Mouse (Mus musculus) MEL (cell line): Measurements from ENCODE around the gene Wdr70. TPM values are rescaled to one million over a fixed set of nuclear protein-coding genes. Genes with fewer than 3 reads are reported as not detected.
A peak's percentile ranks its signal among the peaks of the same experiment; 100 is the strongest.

ENCODE experiments used
- DNase-seq: peaks from one replicate; pipeline ENCODE4 v3.0.0; 2011; ENCODE audit warnings: low read depth, low spot score
- H3K27ac ChIP-seq: 2 replicates; pipeline ENCODE4 v1.5.1; 2012; ENCODE audit warnings: low read depth, mild to moderate bottlenecking, control low read depth, low read length, moderate library complexity; ENCODE audit not compliant: control insufficient read depth
- H3K27me3 ChIP-seq, 2 experiments: fragments of 150-350 bp in 1 of 2; sonication (generic) in 1 of 2; 2 replicates each; pipeline ENCODE4 v1.6.1; 2012; ENCODE audit warnings: low read length in 2 of 2, mild to moderate bottlenecking in 2 of 2, improper control_type of control experiment in 1 of 2, moderate library complexity in 1 of 2; ENCODE audit not compliant: insufficient read depth in 2 of 2, control insufficient read depth in 1 of 2
- H3K36me3 ChIP-seq, 2 experiments: 2 replicates each; pipeline ENCODE4 v1.6.1; 2012 to 2014; ENCODE audit warnings: low read length in 2 of 2, improper control_type of control experiment in 1 of 2, inconsistent platforms in 1 of 2, mild to moderate bottlenecking in 1 of 2; ENCODE audit not compliant: insufficient read depth in 2 of 2, control insufficient read depth in 1 of 2
- H3K4me1 ChIP-seq, 2 experiments: fragments of 150-350 bp in 1 of 2; sonication (generic) in 1 of 2; 2 replicates each; pipeline ENCODE4 v1.6.1; 2012; ENCODE audit warnings: low read length in 2 of 2, improper control_type of control experiment in 1 of 2, mild to moderate bottlenecking in 1 of 2; ENCODE audit not compliant: insufficient read depth in 2 of 2, control insufficient read depth in 1 of 2
- H3K4me3 ChIP-seq, 2 experiments: fragments of 150-350 bp in 1 of 2; sonication (generic) in 1 of 2; 2 replicates each; pipeline ENCODE4 v1.5.1; 2012; ENCODE audit warnings: low read depth in 2 of 2, low read length in 2 of 2, mild to moderate bottlenecking in 2 of 2, moderate library complexity in 2 of 2, control low read depth in 1 of 2, improper control_type of control experiment in 1 of 2; ENCODE audit not compliant: control insufficient read depth in 1 of 2, insufficient read depth in 1 of 2
- H3K79me2 ChIP-seq: 2 replicates; pipeline ENCODE4 v1.6.1; 2012; ENCODE audit warnings: mild to moderate bottlenecking, low read length, moderate library complexity; ENCODE audit not compliant: control insufficient read depth, poor library complexity, insufficient read depth
- H3K9ac ChIP-seq: 2 replicates; pipeline ENCODE4 v1.6.1; 2012; ENCODE audit warnings: low read depth, mild to moderate bottlenecking, control low read depth, low read length, moderate library complexity; ENCODE audit not compliant: control insufficient read depth, poor library complexity, severe bottlenecking
- H3K9me3 ChIP-seq: fragments of 150-350 bp; sonication (generic); replicated peaks from 2 replicates; pipeline ENCODE4 v1.6.1; 2012; ENCODE audit warnings: mild to moderate bottlenecking, low read length, improper control_type of control experiment, moderate library complexity; ENCODE audit not compliant: insufficient read depth
- BHLHE40 ChIP-seq: IDR thresholded peaks from 2 replicates; pipeline ENCODE4 v1.6.1; 2012; ENCODE audit warnings: low read depth, mild to moderate bottlenecking, inconsistent platforms, low read length, improper control_type of control experiment, borderline replicate concordance
- CHD1 ChIP-seq: IDR thresholded peaks from 2 replicates; pipeline ENCODE4 v1.6.1; 2012; ENCODE audit warnings: low read depth, mild to moderate bottlenecking, inconsistent platforms, low read length, improper control_type of control experiment
- CTCF ChIP-seq, 3 experiments: IDR thresholded peaks in 2 of 3; conservative IDR thresholded peaks in 1 of 3; 2 replicates each; pipeline ENCODE4 v1.5.1; 2011 to 2012; ENCODE audit warnings: low read length in 3 of 3, low read depth in 2 of 3, mild to moderate bottlenecking in 2 of 3, improper control_type of control experiment in 1 of 3, inconsistent platforms in 1 of 3, mixed read lengths in 1 of 3, moderate library complexity in 1 of 3; ENCODE audit not compliant: control insufficient read depth in 1 of 3, insufficient read depth in 1 of 3, poor library complexity in 1 of 3, severe bottlenecking in 1 of 3
- ETS1 ChIP-seq: IDR thresholded peaks from 2 replicates; pipeline ENCODE4 v1.6.1; 2012; ENCODE audit warnings: low read depth, mild to moderate bottlenecking, inconsistent platforms, low read length, improper control_type of control experiment, moderate library complexity
- HCFC1 ChIP-seq: IDR thresholded peaks from 2 replicates; pipeline ENCODE4 v1.6.1; 2012; ENCODE audit warnings: low read depth, mild to moderate bottlenecking, inconsistent platforms, low read length, improper control_type of control experiment, moderate library complexity
- MAFK ChIP-seq: IDR thresholded peaks from 2 replicates; pipeline ENCODE4 v1.6.1; 2011; ENCODE audit warnings: low read depth, mild to moderate bottlenecking, low read length, improper control_type of control experiment, borderline replicate concordance
- MAZ ChIP-seq: IDR thresholded peaks from 2 replicates; pipeline ENCODE4 v1.6.1; 2012; ENCODE audit warnings: low read depth, mild to moderate bottlenecking, inconsistent platforms, low read length, improper control_type of control experiment
- MYC ChIP-seq: IDR thresholded peaks from 2 replicates; pipeline ENCODE4 v1.6.1; 2011; ENCODE audit warnings: low read depth, mild to moderate bottlenecking, low read length, improper control_type of control experiment, moderate library complexity
- NRF1 ChIP-seq: IDR thresholded peaks from 2 replicates; pipeline ENCODE4 v1.6.1; 2014; ENCODE audit warnings: low read depth, mild to moderate bottlenecking, inconsistent platforms, low read length, improper control_type of control experiment, moderate library complexity; ENCODE audit not compliant: poor library complexity, insufficient read depth, severe bottlenecking
- POLR2AphosphoS5 ChIP-seq: IDR thresholded peaks from 2 replicates; pipeline ENCODE4 v1.6.1; 2012; ENCODE audit warnings: low read depth, borderline replicate concordance, mild to moderate bottlenecking, inconsistent platforms, low read length, moderate library complexity, mixed read lengths
- SIN3A ChIP-seq: IDR thresholded peaks from 2 replicates; pipeline ENCODE4 v1.6.1; 2012; ENCODE audit warnings: low read length, improper control_type of control experiment, inconsistent platforms
- TAL1 ChIP-seq: IDR thresholded peaks from 2 replicates; pipeline ENCODE4 v1.6.1; 2012; ENCODE audit warnings: mild to moderate bottlenecking, inconsistent platforms, low read length, moderate library complexity, mixed read lengths
- TBP ChIP-seq: IDR thresholded peaks from 2 replicates; pipeline ENCODE4 v1.8.0; 2011; ENCODE audit warnings: low read depth, low read length, improper control_type of control experiment
- UBTF ChIP-seq: IDR thresholded peaks from 2 replicates; pipeline ENCODE4 v1.6.1; 2012; ENCODE audit warnings: low read depth, mild to moderate bottlenecking, inconsistent platforms, low read length, improper control_type of control experiment, moderate library complexity, borderline replicate concordance; ENCODE audit not compliant: insufficient read depth
- USF1 ChIP-seq: IDR thresholded peaks from 2 replicates; pipeline ENCODE4 v1.6.1; 2014; ENCODE audit warnings: low read depth, mild to moderate bottlenecking, inconsistent platforms, low read length, improper control_type of control experiment, moderate library complexity
- ZKSCAN1 ChIP-seq: IDR thresholded peaks from 2 replicates; pipeline ENCODE4 v1.6.1; 2012; ENCODE audit warnings: low read depth, mild to moderate bottlenecking, inconsistent platforms, low read length, improper control_type of control experiment, moderate library complexity
- ZMIZ1 ChIP-seq: IDR thresholded peaks from 2 replicates; pipeline ENCODE4 v1.6.1; 2012; ENCODE audit warnings: low read depth, mild to moderate bottlenecking, inconsistent platforms, low read length, improper control_type of control experiment, moderate library complexity
- polyA plus RNA-seq, 2 experiments: library from polyadenylated mRNA; stranded (reverse) in 1 of 2; unstranded in 1 of 2; fragments of >175 nt in 1 of 2; fragments of >200 nt in 1 of 2; gene quantifications; 2 replicates each; pipeline versions ENCODE4 v1.2.1 to v1.2.4; 2012; ENCODE audit warnings: low replicate concordance in 2 of 2, low read depth in 1 of 2; ENCODE audit not compliant: insufficient read length in 2 of 2, insufficient read depth in 1 of 2, missing spikeins in 1 of 2
- total RNA-seq: library from RNA; depleted of rRNA; stranded (reverse); fragments of 300-350 nt; gene quantifications from 2 replicates; pipeline ENCODE4 v1.2.3, GENCODE M21; 2012

The Wdr70 gene
- total and polyA plus RNA-seq, 3 experiments = 40.7 to 48.8 TPM; not detected in 1

DNA sequence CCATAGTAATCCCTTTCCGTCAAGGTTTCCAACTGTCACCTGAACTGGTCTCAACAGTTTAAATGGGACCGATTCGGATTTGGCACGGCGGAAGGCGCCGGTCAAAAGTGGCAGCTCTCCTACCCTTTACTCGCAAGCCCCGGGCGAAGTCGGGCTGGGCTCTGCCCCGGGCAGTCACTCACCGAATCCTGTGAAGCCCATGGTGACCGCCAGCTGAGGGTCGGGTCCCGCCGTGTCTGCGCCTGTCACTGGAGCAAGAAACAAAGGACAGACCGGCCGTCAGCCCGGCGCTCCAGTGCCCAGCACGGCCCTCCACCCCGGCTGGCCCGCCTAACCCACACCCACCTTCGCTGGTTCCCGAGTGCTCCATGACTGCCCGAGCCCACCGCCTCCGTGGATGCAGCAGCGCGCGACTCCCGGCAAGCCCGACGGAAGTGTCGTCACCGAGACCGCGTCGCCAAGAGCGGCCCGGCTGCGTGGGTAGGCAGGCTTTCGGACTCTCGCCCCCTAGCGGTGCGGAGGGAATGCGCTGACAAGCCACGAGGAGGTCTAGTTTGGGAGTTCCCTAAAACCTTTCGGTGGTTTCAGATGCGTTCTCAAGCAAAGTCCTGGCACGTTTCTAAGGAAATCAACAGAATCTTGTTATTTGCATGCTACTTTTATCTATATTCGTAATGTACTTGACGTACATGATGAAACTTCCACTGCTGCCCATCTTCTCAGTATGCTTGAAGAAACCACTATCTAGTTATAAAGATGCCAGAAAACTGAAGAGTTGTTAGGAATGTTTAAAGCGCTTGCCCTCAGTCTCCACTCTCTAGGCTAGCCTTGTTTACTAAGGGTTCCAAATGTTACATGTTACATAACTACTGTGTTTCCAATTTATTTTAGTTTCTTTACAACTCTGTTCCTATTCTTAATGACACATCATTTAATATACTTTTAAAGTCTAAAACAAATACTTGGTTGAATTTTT, at the start of gene Wdr70 (continued):
- TF ChIP-seq ZMIZ1 = no peak; the same call in 1 of the 2 replicates
- no peak for TF ChIP-seq MAFK
- no peak for TF ChIP-seq TAL1
- TF ChIP-seq MAZ = peak; percentile 55; the same call in 1 of the 2 replicates
- TF ChIP-seq HCFC1 = peak; percentile 96
- TF ChIP-seq TBP = peak; percentile 92

- H3K9me3 ChIP-seq = no peaks in the 10 kb centered on the region
- H3K4me3 ChIP-seq = no peak overlapping the region
- no peaks in the 10 kb centered on the region for H3K79me2 ChIP-seq
- DNase-seq = no peak
- H3K9ac ChIP-seq = no peak overlapping the region
- no peaks in the 10 kb centered on the region for H3K4me1 ChIP-seq
- no peak overlapping the region for H3K27ac ChIP-seq
- TF ChIP-seq NRF1 (no peak), ZKSCAN1 (no peak), TAL1 (no peak), USF1 (no peak), CHD1 (no peak), UBTF (no peak), SIN3A (no peak), POLR2AphosphoS5 (no peak), BHLHE40 (no peak), ETS1 (no peak)
- no peaks in the 10 kb centered on the region for H3K27me3 ChIP-seq
- H3K36me3 ChIP-seq = peaks cover 0 to 56% of the 10 kb centered on the region in 2 experiments; a peak in 2 of 4 replicates
Observed at GRCm38 (mm10) chr15:8135606-8136005, 36.6 kb upstream of the Wdr70 start.

DNA sequence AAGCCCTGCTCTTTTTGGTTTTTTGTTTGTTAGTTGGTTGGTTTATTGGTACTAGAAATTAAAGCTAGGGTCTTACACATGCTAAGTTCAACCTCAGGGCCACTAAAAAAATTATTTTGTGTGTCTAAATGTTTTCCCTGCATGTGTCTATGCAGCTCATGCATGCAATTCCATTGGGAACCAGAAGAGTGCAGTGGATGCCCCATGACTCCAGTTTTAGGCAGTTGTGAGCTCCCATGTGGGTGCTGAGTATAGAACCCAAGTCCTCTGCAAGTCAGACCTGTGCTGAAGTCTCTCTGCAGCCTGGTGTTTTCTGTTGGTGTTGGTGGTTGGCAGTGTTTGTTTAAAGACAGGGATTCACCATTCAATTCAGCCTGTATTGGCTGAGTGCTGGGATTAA, 32.8 kb upstream of the Wdr70 start:
- TF ChIP-seq MYC (no peak), SIN3A (no peak), CTCF (IDR thresholded peaks at IDR 0.05 in 2 of 3, conservative IDR thresholded peaks at IDR 0.05 in 1 of 3; ENCODE audit: control insufficient read depth in 1 of 3, insufficient read depth in 1 of 3, low read depth in 2 of 3, low read length in 3 of 3, poor library complexity in 1 of 3, severe bottlenecking in 1 of 3) (peak in 2 of 3 experiments; percentile 31 to 40; a peak in 4 of 6 replicates)

More for the DNA sequence above, 32.8 kb upstream of the Wdr70 start:
- H3K9ac ChIP-seq = no peak overlapping the region
- no peaks in the 10 kb centered on the region for H3K79me2 ChIP-seq
- H3K36me3 ChIP-seq = peaks cover 0 to 58% of the 10 kb centered on the region in 2 experiments; a peak in 3 of 4 replicates
- no peak overlapping the region for H3K27ac ChIP-seq
- no peak overlapping the region for H3K4me3 ChIP-seq
- no peaks in the 10 kb centered on the region for H3K4me1 ChIP-seq
- no peaks in the 10 kb centered on the region for H3K9me3 ChIP-seq
- H3K27me3 ChIP-seq = no peaks in the 10 kb centered on the region
- peak; percentile 45 for DNase-seq
